Mouse (Mus musculus) T-helper 2 cell (primary cell): ENCODE measurements around the gene Batf2.
"Not testable (repeated sequence)": the region's sequence is repeated elsewhere in the genome, so short reads cannot be mapped to it uniquely, and the experiment has no call there.

Experiments
- in situ Hi-C: fragments of 300-600 bp; cut with MboI, MseI; formaldehyde crosslinking; loops from one replicate; pipeline ENCODE4 v1.15.1; 2025; ENCODE audit warnings: high pct_unique_total_duplicates

Gene Batf2

DNA sequence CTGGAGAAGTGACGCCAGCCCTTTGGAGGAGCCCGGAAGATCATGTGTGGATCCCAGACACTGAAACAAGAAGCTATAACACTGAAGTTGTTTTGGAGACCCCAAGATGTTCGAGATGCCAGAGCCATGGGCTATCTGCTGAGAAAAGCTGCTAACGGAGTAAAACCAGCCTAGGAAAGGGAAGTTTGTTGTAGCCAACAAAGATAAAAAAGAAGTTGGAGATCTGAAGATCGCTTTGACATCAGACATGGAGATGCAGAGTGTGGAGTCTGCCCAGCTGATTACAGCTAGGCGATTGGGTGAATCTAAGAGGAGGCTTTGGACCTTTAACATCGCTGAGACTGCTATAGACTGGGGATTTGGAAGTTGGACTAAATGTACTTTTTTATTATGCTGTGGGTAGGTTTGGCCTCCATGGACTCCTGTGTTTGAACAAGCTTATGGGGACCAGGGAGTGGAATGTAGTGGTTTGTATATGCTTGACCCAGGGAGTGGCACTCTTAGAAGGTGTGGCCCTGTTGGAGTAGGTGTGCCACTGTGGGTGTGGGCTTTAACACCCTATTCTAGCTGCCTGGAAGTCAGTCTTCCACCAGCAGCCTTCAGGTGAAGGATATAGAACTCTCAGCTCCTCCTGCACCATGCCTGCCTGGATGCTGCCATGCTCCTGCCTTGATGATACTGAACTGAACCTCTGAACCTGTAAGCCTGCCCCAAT, 10.2 kb upstream of the Batf2 start:
- in situ Hi-C loops: not testable (repeated sequence)

DNA sequence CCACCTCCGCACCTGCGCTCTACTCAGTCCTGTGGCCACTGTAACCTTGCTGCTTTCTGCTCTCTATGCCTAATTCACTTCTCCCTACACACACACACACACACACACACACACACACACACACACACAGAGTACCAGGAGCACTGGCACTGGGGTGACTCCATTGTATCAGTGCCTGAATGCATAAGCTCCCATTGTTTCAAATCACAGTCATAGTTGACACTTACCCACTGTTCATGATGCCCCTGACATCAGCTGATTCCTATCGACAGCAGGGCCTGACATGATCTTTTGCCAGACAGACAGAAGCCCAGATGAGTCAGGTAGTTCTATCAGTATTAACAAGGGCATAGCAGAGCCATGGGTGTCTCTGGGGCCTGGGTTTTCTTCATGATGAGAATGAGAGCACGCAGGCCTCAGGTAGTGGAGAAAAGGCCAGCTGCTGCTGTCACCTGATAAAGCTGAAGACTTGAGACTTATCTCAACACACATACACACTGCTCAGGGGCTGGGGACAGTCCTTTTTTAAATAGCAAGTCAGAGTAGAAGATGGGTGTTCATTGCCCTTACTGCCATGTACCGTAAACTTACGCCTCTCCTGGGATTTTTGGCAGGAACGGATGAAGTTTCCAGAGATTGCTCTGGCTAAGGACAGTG, 8.5 kb upstream of the Batf2 start:
- in situ Hi-C loops: no loop called here

DNA sequence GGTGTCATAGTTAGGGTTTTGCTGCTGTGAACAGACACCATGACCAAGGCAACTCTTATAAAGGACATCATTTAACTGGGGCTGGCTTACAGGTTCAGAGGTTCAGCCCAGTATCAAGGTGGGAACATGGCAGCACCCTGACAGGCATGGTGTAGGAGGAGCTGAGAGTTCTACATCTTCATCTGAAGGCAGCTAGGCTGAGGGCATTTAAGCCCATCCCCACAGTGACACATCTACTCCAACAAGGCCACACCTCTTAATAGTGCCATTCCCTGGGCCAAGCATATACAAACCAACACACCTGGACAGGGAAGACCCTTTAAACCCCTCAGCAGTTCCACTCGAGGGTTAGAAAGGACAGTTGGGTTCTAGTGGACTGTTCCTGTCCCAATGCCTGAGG, 7.6 kb upstream of the Batf2 start:
- in situ Hi-C loops: not testable (repeated sequence)

DNA sequence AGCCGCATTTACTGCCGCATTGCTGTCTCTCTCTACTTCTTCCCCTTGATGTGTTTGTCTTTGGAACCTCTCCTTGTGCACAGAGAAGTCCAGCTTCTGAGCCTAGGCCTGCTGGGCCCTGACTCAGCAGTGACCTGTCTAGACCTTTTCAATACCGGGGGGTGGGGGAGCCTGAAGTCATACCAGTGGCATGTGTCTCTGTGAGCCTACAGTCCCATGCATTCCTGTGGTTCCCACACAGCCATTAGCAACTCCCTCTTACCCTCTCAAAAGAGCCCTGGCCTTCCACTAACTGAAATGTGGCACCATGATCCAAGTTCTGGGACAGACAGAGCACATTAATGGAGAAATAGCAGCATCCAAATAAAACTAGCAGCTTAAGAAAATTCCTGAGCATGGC, 4.4 kb upstream of the Batf2 start:
- in situ Hi-C loops: no loop called here

DNA sequence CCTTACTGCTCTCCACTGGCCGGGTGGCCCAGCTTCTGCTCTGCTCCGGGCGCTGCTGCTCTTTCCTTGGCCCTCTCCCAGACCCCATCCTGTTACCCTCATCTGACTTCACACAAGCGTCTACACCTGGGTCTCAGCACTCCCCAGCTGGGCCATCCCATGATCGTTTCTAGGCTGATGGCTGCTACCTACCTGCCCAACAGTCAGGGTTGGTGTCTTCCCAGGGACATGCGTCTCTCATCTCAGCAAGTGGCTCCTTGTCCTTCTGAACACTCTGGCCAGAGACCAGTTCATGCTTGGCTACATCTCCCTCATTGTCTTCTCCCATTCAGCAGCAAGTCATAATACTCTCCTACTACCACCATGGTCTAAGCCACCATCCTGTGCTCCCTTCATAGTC, 1.1 kb upstream of the Batf2 start:
- in situ Hi-C loops: no loop called here

DNA sequence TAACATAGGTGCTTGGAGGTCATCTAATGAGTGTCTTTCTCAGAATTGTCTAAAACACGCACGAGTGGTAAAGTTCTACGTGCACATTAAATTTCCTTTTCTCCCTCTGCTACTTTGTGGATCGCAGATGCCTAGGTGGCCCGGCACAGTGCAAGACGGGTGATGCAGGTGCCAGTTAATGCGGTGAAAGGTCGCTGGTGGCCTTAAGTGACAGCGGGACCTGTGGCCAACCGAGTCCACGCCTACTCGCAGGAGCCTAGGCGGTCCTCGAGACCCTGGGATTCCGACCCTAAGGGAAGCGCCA, 457 bp upstream of the Batf2 start:
- in situ Hi-C loops: no loop called here

DNA sequence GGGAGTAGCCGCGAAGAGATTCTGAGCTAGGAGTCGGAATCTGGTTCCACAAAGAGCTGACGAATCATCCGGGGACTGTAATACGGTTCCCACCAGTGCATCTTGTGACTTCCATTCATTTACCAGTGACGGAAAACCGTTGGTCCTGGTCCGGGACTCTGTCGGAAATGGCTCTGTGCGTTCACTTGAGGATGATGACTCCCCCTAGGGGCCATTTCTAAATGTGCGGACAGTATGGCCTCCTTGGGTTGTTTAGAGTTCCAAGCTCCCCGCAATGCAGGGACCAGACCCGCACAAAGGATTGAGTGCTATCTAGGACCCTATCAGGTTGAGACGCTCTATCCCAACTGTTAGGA, 589 bp downstream of the Batf2 start, which contains the start of gene Arl2:
Gene Arl2 (minus strand): TSS at position 155 of the 356 bp plus-strand sequence.
- in situ Hi-C loops: no loop called here

DNA sequence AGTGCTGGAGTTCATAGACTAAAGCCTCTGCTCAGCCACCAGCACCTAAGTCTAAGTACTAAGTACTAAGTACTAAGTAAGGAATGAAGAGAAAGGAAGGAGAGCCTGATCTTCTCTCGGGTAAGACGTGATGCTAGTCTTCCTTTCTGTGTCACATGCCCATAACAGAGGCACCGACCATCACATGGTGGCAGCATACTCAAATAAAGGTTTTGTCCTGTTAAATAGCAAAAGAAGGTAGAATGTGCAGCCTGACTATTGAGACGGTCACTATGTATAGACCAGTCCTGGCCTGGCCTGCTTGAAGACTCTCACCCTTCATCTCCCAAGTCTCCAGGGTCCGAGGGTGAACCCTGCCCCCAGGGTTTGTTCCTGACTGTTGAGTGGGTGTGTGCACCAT, 4.1 kb downstream of the Batf2 start:
- in situ Hi-C loops: no loop called here

DNA sequence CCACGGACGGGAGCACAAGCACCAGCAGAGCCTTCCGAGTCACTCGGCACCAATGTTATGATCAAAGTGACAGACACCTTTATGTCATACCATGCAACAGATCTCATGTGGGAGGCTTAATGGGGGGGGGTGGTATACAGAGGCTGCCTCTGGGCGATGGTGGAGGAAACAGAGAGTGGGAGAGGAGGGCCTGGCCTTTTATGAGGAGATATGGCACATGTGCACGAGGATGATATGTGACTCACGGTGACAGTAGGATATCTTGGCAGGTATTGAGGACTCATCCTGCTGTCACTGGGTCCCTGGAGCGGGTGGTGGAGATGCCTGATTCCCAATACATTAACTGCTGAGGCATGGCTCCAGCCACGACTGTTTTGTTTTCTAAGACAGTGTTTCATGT, 14.4 kb downstream of the Batf2 start:
- in situ Hi-C loops: loop anchor here (25.0 kb wide), 1 partner anchor 482 kb away; no protein-coding TSS in a partner anchor

DNA sequence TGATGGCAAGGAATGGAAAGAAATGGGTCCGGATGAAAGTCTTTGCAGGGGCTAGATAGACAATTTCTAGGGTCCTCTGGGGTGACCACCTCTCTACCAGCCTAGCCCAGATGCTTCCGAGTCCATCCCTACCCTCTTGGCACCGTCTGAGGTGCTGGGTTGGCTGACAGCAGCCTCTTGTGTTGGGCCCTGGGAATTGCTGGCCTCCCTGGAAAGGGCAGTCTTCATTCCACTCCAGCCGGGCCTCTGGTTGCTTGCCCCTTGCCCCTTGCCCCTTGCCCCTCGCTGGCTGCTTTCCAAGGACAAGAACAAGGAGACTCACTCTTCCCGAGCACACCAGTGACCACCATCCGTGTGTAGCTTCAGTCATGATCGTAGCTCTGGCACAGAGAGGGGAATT, 15.6 kb downstream of the Batf2 start:
- in situ Hi-C loops: loop anchor here (25.0 kb wide), 1 partner anchor 481 kb away; no protein-coding TSS in a partner anchor

DNA sequence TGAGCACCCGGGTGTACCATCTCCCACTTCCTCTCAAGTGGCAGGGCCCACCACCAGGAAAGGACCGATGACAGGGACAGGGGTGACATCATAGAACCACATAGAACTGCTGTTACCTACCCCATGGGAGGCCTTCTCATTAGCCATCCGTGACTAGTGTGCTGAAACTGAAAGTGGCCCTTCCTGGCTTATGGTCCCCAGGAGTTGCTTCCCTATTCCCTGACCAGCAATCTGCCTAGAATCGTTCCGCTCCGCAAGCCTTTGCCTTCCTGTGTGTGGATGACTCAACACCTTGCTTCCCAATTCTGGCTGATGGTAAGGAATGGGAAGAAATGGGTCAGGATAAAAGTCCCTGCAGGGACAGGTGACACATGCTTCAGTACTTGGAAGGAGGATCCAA, 16.4 kb downstream of the Batf2 start:
- in situ Hi-C loops: loop anchor here (25.0 kb wide), 1 partner anchor 480 kb away; no protein-coding TSS in a partner anchor

DNA sequence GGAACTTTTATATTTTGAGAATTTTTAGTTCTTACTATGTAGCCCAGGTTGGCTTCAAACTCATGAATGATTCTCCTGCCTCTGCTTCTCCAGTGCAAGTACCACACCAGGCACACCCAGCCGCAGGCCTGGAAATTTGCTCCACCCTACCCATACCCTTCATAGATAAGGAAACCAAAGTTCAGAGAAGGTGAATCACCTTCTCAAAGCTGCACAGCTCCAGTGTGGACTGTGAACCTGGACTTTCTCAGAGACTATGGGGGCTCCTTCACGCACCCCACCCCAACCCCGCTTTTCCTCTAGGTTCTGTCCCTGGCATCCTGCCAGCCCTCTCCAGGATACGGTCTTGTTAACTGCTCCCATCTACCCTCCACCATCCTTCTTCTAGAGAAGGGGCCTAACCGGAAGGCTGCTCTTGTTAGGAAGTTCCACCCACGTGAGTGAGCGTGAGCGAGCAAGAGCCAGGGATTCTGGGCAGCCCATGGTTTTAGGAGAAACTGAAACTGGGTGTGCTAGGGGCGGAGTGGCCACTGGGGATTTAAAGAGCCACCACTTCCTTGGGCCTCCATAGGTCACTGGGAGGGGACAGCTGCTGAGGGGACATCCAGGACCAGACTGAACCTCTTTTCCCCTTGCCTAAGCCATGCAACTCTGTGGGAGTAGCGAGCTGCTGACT, 23.2 kb downstream of the Batf2 start:
- in situ Hi-C loops: loop anchor here (25.0 kb wide), 1 partner anchor 473 kb away; no protein-coding TSS in a partner anchor

DNA sequence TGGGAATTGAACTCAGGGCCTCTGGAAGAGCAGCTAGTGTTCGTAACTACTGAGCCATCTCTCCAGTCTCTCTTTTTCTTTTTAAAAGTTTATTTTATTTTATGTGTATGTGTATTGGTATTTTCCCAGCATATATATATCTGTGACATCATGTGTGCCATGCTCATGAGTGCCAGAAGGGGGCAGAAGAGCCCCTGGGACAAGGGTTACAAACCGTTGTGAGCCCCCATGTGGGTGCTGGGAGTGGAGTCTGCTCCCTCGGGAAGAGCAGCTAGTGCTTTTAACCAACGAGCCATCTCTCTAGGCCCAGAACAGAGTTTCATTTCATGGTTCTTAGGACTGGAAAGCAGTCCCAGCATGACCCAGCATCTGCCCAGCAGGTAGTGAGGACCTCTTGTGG, 26.0 kb downstream of the Batf2 start:
- in situ Hi-C loops: loop anchor here (25.0 kb wide), 1 partner anchor 471 kb away; no protein-coding TSS in a partner anchor

DNA sequence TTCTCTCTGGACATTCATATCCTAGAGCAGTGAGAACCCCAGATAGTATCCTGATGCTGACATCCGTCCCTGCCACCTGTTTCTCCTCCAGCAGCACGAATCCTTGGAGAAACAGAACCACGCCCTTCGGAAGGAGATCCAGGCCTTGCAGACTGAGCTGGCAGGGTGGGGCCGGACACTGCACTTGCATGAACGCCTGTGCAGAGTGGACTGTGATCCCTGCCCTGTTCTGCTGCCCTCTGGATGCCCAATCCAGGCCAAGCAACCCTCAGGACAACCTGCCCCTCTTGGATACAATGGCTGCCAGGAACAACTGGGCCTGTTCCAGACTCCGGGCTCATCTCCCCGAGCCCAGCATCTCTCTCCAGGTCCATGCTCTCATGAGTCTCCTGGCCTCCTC, 30.4 kb downstream of the Batf2 start:
- in situ Hi-C loops: loop anchor here (5.0 to 25.0 kb wide), 3 partner anchors 81 to 1004 kb away; no protein-coding TSS in a partner anchor

DNA sequence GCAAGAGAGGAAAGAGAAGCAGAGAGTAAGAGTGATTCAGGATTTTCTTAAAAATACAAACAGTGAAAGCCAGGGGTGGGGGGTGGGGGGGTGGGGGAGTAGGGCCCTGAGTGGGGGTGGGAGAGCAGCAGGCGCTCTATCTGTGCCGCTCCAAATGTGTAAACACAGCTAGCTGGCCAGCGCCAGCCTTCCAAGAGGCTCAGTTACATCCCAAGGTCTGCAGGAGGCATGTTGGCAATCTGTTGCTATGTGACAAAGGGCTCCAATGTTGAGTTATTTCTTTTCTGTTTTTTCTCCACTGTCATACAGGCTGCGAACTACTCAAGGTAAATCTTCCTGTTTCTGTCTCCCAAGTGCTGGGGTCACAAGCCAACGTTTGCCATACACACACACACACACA, 34.0 kb downstream of the Batf2 start:
- in situ Hi-C loops: loop anchor here (5.0 to 25.0 kb wide), 4 partner anchors 78 to 1000 kb away; no protein-coding TSS in a partner anchor

DNA sequence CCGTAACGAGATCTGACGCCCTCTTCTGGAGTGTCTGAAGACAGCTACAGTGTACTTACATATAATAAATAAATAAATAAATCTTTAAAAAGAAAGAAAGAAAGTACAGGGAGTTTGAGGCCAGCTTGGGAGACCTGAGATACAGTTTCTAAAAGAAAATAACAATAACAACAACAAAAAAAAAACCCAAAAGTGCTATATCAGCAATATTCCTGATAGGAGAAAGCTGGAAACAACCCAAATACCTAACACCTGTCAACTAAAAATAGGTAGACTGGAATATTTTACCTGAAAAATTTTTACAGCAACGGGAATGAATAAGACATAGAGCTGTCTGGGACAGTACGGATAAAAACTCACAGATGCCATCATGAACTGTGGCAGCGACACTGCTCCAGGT, 38.0 kb downstream of the Batf2 start:
- in situ Hi-C loops: loop anchor here (5.0 to 10.0 kb wide), 2 partner anchors 324 to 996 kb away; no protein-coding TSS in a partner anchor

DNA sequence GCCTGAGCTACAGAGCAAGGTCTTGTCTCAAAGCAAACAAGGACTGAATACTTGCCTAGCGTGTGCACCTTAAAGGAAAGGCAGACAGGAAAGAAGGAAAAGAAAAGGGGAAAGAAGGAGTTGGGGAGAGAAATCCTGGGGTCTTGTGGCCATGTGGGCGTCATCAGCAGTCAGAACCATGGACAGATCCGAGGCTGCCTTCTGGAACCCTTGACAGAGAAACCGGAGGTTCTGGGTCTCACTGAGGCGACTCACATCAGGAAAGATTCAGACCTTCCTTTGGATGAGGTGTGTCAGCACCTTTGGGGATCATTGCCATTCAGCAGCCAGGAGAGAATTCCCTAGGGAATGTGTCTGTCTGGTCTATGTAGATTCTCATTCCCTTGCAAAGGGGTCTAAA, 40.8 kb downstream of the Batf2 start:
- in situ Hi-C loops: no loop called here

DNA sequence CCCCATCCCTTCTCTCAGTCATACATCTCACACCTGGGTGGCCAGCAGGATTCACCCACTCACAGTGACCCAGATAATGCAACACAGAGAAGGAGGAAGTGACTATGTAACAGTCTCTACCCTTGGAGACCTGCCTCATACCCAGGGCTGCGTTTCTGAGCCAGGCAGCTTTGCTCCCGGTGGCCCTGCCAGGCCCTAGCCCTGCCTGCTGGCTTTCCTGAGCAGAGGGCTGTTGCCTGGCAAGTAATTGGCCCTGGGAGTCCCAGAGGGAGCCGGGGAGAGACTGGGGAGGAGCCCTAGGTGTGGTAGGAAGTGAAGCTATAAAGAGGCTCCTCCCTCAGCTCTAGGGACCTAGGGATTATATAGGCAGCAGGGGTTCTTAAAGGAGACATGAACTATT, 41.8 kb downstream of the Batf2 start:
- in situ Hi-C loops: no loop called here

DNA sequence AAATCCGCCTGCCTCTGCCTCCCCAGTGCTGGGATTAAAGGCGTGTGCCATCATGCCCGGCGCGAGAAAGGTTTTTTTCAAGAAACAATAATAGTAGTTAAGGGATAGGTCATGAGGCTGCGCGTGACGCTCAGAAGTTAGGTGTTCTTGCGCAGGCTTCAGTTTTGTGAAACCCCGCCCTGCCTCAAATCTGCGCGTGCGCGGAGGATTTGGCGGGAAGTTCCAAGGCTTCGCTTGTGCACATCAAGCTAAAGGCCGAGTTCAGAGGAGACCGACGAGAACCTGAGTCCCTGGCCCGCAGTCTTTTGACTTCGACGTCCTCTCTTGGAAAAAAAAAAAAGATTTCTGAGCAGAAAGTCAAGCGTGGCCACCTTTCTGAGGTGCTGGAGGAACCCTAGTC, 43.3 kb downstream of the Batf2 start, which contains the start of gene Majin:
Gene Majin (plus strand): TSS at position 258 of the 400 bp plus-strand sequence.
- in situ Hi-C loops: no loop called here

DNA sequence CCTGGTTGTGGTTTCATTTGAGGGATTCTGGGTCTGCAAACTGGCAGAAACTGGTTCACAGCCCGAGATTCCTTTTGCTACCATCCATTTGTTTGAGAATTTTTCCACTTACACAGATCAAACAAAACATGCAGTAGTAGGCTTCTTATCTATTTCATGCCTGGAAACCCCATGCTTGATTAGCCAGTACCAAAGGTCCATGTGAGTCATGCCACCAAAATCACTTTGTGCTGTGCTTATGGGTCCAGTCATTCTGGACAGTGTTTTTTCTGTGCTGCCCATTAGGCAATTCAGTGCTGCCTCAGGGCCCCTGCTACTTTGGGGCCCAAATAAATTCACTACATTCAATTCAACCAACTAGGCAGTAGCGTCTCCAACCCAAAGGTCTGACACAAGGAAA, 63.5 kb downstream of the Batf2 start:
- in situ Hi-C loops: loop anchor here (5.0 kb wide), 1 partner anchor 52 kb away; no protein-coding TSS in a partner anchor

DNA sequence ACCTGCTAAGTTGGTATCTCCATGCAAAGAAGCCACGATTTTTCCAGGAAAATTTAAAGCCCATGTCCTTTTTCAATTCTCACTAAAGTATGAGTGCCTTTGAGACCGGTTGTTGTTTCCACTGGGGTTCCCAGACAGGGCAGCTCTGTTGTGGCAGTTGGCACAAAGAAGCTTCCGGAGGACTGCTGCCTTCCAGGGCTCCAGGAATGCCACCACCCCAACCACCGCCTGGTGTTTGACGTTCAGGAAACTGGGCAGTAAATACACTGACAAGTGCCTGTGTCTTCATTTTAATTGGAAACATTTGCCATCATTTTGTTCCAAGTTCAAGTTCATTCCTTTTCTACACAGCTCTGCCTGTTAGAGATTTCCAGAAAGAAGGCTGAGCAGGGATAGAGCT, 65.9 kb downstream of the Batf2 start:
- in situ Hi-C loops: no loop called here

DNA sequence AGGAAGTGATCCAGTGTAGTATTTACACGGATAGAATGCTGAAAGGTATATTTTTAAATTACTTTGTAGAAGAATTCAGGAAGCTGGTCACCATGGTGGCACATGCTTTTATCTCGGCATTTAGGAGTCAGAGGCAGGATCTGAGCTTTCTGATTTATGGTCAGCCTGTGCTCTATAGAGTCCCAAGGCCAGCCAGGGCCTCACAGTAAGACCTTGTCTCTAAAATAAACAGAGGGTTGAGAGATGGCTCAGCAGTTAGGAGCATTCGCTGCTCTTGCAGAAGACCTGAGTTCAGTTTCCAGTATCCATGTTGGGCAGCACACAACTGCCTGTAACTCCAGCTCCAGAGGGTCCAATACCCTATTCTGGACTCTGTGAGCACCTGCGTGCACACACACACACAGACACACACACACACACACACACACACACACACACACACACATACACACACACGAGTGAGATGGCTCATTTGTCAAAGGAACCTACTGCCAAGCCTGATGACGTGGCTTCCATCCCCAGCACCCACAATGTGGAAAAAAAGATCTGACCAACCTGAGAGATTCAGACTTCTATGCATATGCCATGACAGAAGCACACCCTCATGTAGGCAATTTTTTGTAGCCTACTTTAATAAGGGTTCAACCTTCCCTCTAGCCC, 75.4 kb downstream of the Batf2 start:
- in situ Hi-C loops: no loop called here
